Mouse (Mus musculus) ES-E14 (cell line): ENCODE measurements around the gene Olfr1276. TPM values are rescaled to one million over a fixed set of nuclear protein-coding genes. Genes with fewer than 3 reads are reported as not detected.

Source experiments
- DNase-seq: peaks from one replicate; pipeline ENCODE4 v3.0.0-alpha.2; 2013; ENCODE audit warnings: low read depth, low spot score
- H3K27ac ChIP-seq: 2 replicates; pipeline ENCODE4 v1.5.1; 2012; ENCODE audit warnings: low read depth, mild to moderate bottlenecking, low read length, moderate library complexity, mixed read lengths; ENCODE audit not compliant: poor library complexity, insufficient read depth, severe bottlenecking
- H3K36me3 ChIP-seq: 2 replicates; pipeline ENCODE4 v1.6.1; 2012; ENCODE audit warnings: mild to moderate bottlenecking, low read length, moderate library complexity, mixed read lengths; ENCODE audit not compliant: control insufficient read depth, poor library complexity, insufficient read depth, severe bottlenecking
- H3K4me1 ChIP-seq, 2 experiments: fragments of 150-350 bp in 1 of 2; sonication (generic) in 1 of 2; 2 replicates each; pipeline ENCODE4 v1.6.1; 2012; ENCODE audit warnings: low read length in 2 of 2, mild to moderate bottlenecking in 1 of 2, mixed read lengths in 1 of 2; ENCODE audit not compliant: control insufficient read depth in 2 of 2, insufficient read depth in 2 of 2, poor library complexity in 1 of 2
- H3K4me3 ChIP-seq, 2 experiments: fragments of 150-350 bp in 1 of 2; sonication (generic) in 1 of 2; 2 replicates each; pipeline ENCODE4 v1.5.1; 2012; ENCODE audit warnings: low read length in 2 of 2, low read depth in 1 of 2, mild to moderate bottlenecking in 1 of 2, mixed read lengths in 1 of 2; ENCODE audit not compliant: insufficient read depth in 1 of 2, poor library complexity in 1 of 2, severe bottlenecking in 1 of 2
- H3K9ac ChIP-seq: 2 replicates; pipeline ENCODE4 v1.6.1; 2012; ENCODE audit warnings: low read depth, mild to moderate bottlenecking, low read length, mixed read lengths; ENCODE audit not compliant: poor library complexity, insufficient read depth, severe bottlenecking
- H3K9me3 ChIP-seq: fragments of 150-350 bp; sonication (generic); 2 replicates; pipeline ENCODE4 v1.6.1; 2012; ENCODE audit warnings: low read depth, mild to moderate bottlenecking, low read length; ENCODE audit not compliant: control insufficient read depth, insufficient read depth
- CHD2 ChIP-seq: IDR thresholded peaks from 2 replicates; pipeline ENCODE4 v1.6.1; 2014; ENCODE audit warnings: mild to moderate bottlenecking, low read depth, low read length, inconsistent platforms
- HCFC1 ChIP-seq: IDR thresholded peaks from 2 replicates; pipeline ENCODE4 v1.6.1; 2012; ENCODE audit warnings: low read length, inconsistent platforms, borderline replicate concordance; ENCODE audit not compliant: insufficient read depth
- MAFK ChIP-seq: IDR thresholded peaks from 2 replicates; pipeline ENCODE4 v1.6.1; 2014; ENCODE audit warnings: mild to moderate bottlenecking, low read depth, low read length, inconsistent platforms; ENCODE audit not compliant: insufficient read depth
- ZC3H11A ChIP-seq: IDR thresholded peaks from 2 replicates; pipeline ENCODE4 v1.6.1; 2012; ENCODE audit warnings: low read depth, mild to moderate bottlenecking, inconsistent platforms, low read length, borderline replicate concordance
- ZNF384 ChIP-seq: IDR thresholded peaks from 2 replicates; pipeline ENCODE4 v1.6.1; 2012; ENCODE audit warnings: low read depth, low read length, inconsistent platforms
- in situ Hi-C, 2 experiments: fragments of 600-800 bp; cut with MboI; formaldehyde crosslinking; loops; one replicate each; pipeline ENCODE4 v1.15.1; 2025; ENCODE audit warnings: low sequenced_read_pairs in 2 of 2, inconsistent platforms in 1 of 2; ENCODE audit not compliant: unreplicated experiment in 2 of 2
- total RNA-seq: library from RNA; depleted of rRNA; stranded (reverse); fragments of 300-350 nt; gene quantifications from 2 replicates; pipeline ENCODE4 v1.2.3, GENCODE M21; 2012; rRNA removed

Olfr1276 gene
- not detected in 2 replicates for total RNA-seq

- DNase-seq, result no peak
- in situ Hi-C loops, result no loop called here
- H3K4me3 ChIP-seq, result no peak within 1 kb of the TSS
- no peak for TF ChIP-seq HCFC1
- TF ChIP-seq ZC3H11A, result no peak
- TF ChIP-seq CHD2, result no peak
- no peak for TF ChIP-seq ZNF384
- TF ChIP-seq MAFK, result no peak
- no peak within 1 kb of the TSS for H3K9ac ChIP-seq
- no peaks in the 10 kb centered on the region for H3K36me3 ChIP-seq
- no peaks in the 10 kb centered on the region for H3K9me3 ChIP-seq
- H3K4me1 ChIP-seq, result no peaks in the 10 kb centered on the region
- H3K27ac ChIP-seq, result no peak within 1 kb of the TSS
Measured at GRCm38 (mm10) chr2:111254216-111254615, at the start of gene Olfr1276. Olfr1276 (plus strand) TSS chr2:111254516.

- Histone ChIP-seq H3K4me3 (no peak within 1 kb of the TSS), H3K27ac (no peak within 1 kb of the TSS), H3K36me3 (no peaks in the 10 kb centered on the region), H3K4me1 (no peaks in the 10 kb centered on the region), H3K9ac (no peak within 1 kb of the TSS), H3K9me3 (no peaks in the 10 kb centered on the region)
- in situ Hi-C loops, result no loop called here
- TF ChIP-seq CHD2, result no peak
- TF ChIP-seq HCFC1, result no peak
- TF ChIP-seq MAFK, result no peak
- TF ChIP-seq ZC3H11A, result no peak
- TF ChIP-seq ZNF384, result no peak
- no peak for DNase-seq
Measured at GRCm38 (mm10) chr2:111229502-111229901, 24.8 kb upstream of the Olfr1276 start, which contains the start of gene 4930430A15Rik. 4930430A15Rik (minus strand) TSS chr2:111229602.

- H3K9ac ChIP-seq, result no peak within 1 kb of the TSS
- in situ Hi-C loops, result no loop called here
- H3K36me3 ChIP-seq, result no peaks in the 10 kb centered on the region
- no peak within 1 kb of the TSS for H3K4me3 ChIP-seq
- no peaks in the 10 kb centered on the region for H3K9me3 ChIP-seq
- no peak for TF ChIP-seq MAFK
- TF ChIP-seq CHD2, result no peak
- no peak for TF ChIP-seq ZC3H11A
- no peak for TF ChIP-seq HCFC1
- TF ChIP-seq ZNF384, result no peak
- no peak for DNase-seq
- no peak within 1 kb of the TSS for H3K27ac ChIP-seq
- H3K4me1 ChIP-seq, result no peaks in the 10 kb centered on the region
Measured at GRCm38 (mm10) chr2:111235186-111235585, 19.1 kb upstream of the Olfr1276 start, which contains the start of gene Olfr1275. Olfr1275 (minus strand) TSS chr2:111235286.

GRCm38 (mm10) chr2:111274006-111274405 is 19.7 kb downstream of the Olfr1276 start, which contains the start of gene Olfr1277:
Olfr1277 (minus strand) TSS chr2:111274106.
- no peaks in the 10 kb centered on the region for H3K4me1 ChIP-seq
- H3K4me3 ChIP-seq, result no peak within 1 kb of the TSS
- in situ Hi-C loops, result no loop called here
- H3K9me3 ChIP-seq, result no peaks in the 10 kb centered on the region
- no peaks in the 10 kb centered on the region for H3K36me3 ChIP-seq
- no peak within 1 kb of the TSS for H3K9ac ChIP-seq
- TF ChIP-seq MAFK (no peak), CHD2 (no peak), ZC3H11A (no peak), HCFC1 (no peak), ZNF384 (no peak)
- H3K27ac ChIP-seq, result no peak within 1 kb of the TSS
- no peak for DNase-seq

GRCm38 (mm10) chr2:111289836-111290235 is 35.5 kb downstream of the Olfr1276 start, which contains the start of gene Olfr1278:
Olfr1278 (plus strand) TSS chr2:111290136.
- Histone ChIP-seq H3K9me3 (no peaks in the 10 kb centered on the region), H3K36me3 (no peaks in the 10 kb centered on the region), H3K4me1 (no peaks in the 10 kb centered on the region), H3K27ac (no peak within 1 kb of the TSS), H3K4me3 (no peak within 1 kb of the TSS), H3K9ac (no peak within 1 kb of the TSS)
- TF ChIP-seq CHD2 (no peak), HCFC1 (no peak), ZNF384 (no peak), MAFK (no peak), ZC3H11A (no peak)
- no peak for DNase-seq
- in situ Hi-C loops, result no loop called here
